Mouse (Mus musculus) heart, postnatal 10 days (tissue): ENCODE measurements at regions not wholly inside any gene's neighbourhood (a gene's known extent, or its start where the extent isn't known, plus 50 kb on each side); places are given as distances from the start of the nearest gene placed in this dataset.

Experiments used
- DNase-seq, 2 experiments: peaks; one replicate each; pipeline ENCODE4 v3.0.0; 2021
- intact Hi-C: fragments of 180-260 bp; cut with DNase I; formaldehyde crosslinking; loops from one replicate; pipeline ENCODE4 v1.15.1; 2025

DNA sequence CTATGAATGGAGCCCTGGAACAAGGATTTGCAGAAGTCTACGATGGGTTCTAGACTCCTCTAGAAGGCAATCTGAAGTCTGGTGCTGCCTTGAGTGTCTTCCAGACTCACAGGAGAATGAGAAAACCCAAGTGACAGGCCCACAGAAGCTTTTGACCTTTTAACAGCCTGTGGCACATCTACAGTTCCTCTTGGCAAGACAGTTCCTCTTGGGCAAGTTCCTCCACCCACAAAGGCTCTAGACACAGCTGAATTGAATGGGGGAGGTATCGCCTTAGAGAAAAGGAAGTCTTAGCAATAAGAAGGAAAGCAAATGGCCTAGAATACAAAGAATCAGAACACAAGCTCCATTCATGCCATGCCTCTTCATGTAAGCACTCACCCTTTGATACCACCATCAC, 1402.3 kb upstream of the Lrrc6 start:
- intact Hi-C loops, result no loop called here
- no peak for DNase-seq

DNA sequence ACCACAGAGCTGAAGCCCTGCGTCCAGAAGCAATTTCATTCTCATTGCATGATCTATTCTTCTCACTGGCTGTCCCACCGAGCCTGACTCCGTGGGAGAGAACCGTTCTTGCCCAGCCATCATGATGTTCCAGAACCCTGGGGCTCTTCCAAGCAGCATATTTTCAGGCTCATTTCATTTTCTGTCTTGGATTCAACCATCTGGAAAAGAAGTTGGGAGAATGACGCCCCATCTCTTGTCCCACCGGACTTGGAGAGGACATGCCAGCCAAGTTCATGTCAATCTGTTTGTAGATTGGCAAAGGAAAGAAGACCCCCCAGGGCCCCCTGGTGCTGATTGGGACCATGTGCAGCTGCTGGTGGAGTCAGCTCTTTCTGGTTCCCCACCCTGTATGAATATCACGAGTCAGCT, 1400.5 kb upstream of the Lrrc6 start:
- DNase-seq, result peak; percentile 70
- intact Hi-C loops, result no loop called here

DNA sequence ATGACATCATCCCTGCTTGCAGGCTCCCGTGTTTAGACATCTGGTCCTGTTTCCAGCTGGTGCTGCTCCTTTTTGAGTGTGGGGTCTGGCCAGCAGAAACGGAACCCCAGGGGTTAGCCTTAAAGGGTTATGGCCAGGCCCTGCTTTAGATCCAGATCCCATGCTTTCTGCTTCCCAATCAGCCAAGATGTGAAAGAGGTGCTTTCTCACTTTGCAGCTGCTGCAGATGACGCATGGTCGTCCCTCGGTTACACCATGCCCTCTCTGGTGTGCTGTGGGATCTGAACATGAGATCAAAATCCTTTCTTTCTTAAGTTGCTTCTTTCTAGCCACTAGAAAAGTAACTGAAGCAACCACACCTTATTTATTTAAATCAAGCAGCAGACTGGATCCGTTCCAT, 1399.1 kb upstream of the Lrrc6 start:
- DNase-seq, result no peak
- intact Hi-C loops, result no loop called here

DNA sequence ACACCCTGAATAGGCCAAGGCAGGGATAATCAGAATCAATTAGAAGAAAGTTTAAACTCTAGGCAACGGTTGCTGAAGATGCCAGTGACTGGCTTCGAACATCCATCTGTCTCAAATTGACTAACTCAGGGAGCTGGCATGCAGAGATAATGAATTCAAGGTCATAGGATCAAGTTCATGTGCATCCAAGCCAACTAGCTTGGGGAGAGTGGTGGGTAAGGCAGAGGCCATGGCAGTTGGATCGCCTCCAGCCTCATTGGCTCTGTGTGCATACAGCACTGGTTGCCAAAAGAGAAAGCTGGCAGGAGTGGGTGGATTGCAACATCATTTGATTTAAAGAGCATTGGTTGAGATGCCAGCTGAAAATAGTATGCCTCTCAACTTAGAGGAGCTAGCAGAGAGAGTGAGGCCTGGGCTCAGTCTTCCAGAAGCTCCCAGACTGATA, 1398.3 kb upstream of the Lrrc6 start:
- peak; percentile 61 to 84 for DNase-seq
- intact Hi-C loops, result no loop called here

DNA sequence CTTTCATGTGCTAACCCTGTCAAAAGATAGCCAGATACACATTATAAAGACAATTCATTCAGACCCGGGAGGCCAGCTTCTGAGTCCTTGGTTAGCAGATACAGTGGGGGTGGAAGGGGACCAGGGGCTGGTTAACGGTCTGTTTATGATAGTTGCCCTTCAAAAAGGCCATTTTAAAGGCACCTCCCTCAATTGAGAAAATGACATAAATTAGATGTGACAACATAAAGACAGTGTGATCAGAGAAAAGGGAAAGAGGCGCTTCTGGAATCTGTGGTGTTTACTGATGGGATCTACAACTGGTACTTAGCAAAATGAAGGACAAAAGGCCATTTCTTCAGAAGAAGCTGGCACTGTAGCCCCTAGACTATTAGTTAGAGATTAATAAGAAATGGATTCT, 1391.4 kb upstream of the Lrrc6 start:
- no peak for DNase-seq

DNA sequence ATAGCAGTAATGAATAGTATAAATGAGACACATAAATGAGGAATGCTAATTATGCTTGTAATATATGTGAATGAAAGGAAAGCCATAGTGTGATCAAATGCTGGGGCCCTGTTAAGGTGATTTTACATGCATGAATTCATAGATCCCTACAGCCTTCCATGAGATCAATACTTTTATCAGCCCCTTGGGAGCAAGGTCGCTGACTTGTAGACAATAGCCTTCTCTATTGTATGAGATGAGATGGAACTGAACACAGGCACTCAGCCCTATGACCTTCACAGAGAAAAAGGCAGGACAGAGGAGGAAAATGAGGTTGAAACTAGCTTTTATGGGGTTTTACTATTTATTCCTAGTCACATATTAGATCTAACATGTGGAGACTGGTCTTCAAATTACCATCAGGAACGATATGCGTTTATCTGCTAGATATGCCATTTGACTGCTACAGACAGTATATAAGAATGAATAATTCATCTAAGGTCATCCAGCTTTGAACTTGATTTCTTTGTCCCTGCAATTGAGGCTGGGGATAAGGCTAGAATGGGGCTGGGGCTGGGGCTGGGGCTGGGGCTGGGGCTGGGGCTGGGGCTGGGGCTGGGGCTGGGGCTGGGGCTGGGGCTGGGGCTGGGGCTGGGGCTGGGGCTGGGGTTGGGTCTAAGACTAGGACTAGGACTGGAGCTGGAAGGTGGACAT, 1390.0 kb upstream of the Lrrc6 start:
- no peak for DNase-seq
- intact Hi-C loops, result no loop called here

More for the DNA sequence above, 1391.4 kb upstream of the Lrrc6 start:
- intact Hi-C loops, result no loop called here

DNA sequence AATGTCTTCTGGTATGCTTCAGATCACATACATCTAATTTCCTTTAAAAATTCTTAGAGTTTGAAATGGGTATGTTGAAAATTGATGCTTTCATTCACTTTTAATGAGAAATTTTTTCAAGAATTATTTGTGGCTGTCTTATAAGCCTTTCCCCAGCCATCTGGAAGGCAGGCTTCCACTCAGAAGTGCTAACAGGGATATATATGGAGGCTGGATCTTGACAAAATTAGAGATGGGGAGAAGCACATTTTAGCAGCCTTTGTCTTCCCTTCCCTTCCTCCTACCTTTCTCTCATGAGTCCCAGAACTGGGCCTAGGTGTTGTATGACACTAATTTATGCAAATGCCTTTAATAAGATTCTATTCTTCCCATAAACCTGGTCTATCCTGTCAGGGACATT, 1387.8 kb upstream of the Lrrc6 start:
- intact Hi-C loops, result loop anchor here (5.0 kb wide), 1 partner anchor 1159 kb away; no protein-coding TSS in a partner anchor
- no peak for DNase-seq

DNA sequence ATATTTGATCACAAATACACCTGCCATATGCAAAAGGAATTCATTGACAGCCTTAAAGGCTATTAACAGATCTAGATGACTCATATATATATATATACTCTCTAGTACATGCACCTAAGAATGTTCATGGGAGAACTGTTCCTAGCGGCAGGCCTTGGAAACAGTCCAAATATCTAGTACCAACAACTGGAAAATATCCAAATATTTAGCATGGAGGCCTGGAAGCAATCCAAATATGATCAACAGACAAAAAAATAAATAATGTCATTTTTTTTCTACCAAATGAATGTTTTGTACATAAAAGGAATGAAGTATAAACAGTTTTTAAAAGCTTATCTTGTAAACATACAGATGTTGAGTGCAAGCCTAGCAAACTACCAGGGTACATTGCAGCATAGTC, 1354.6 kb upstream of the Lrrc6 start:
- no peak for DNase-seq
- intact Hi-C loops, result no loop called here

DNA sequence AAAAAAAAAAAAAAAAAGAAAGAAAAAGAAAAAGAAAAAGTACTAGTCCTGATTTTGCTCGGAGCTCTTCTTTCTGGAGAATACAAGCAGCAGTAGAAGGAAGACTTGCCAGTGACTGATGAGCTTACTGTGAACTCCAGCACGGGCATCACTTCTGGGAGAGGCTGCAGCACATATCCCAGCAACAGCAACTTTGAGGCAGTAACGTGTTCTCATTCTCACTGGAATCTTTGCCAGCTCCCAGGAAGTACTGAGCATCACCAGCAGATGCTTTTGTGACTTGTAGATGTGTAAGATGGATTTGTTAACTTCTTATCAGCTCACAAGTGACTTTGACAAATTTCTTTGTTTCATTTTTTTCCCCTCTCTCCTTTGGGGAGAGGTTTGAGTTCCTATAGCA, 1349.4 kb upstream of the Lrrc6 start:
- intact Hi-C loops, result no loop called here
- no peak for DNase-seq

DNA sequence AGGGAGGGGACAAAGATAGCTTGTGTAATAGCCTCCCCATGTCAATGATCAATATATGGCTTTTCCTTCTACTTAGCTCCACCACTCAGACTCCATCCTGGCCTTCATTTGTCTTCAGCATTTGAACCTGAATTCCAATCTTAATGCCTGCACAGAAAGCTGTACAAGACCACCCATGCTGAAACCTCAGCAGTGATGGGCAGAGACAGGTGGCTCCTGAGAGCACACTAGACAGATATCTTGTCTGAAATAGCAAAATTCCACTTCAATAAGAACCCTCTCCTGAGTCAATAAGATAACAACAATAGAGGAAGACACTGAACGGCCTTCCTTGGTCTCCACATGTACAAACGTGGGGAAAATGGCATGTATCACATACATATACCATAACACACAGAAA, 1345.0 kb upstream of the Lrrc6 start:
- intact Hi-C loops, result no loop called here
- DNase-seq, result no peak

DNA sequence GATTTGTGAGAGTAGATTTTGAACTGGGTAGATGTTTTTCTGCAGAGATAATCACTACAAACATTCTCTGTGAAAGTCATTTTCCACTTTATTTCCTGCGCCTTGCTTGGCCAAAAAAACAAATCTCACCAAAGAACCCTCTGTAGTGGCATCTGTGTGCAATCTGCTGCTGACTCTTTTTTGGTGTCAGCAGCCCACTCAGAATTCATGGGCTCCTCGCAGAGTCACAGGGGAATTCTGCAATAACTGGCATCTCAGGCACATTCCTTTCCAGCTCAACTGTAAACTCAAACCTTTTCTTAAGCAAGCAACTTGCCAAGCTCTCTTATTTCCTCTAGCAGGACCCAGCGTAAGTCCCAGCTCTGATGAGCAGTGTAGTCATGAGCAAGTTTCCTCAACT, 1340.0 kb upstream of the Lrrc6 start:
- intact Hi-C loops, result no loop called here

DNA sequence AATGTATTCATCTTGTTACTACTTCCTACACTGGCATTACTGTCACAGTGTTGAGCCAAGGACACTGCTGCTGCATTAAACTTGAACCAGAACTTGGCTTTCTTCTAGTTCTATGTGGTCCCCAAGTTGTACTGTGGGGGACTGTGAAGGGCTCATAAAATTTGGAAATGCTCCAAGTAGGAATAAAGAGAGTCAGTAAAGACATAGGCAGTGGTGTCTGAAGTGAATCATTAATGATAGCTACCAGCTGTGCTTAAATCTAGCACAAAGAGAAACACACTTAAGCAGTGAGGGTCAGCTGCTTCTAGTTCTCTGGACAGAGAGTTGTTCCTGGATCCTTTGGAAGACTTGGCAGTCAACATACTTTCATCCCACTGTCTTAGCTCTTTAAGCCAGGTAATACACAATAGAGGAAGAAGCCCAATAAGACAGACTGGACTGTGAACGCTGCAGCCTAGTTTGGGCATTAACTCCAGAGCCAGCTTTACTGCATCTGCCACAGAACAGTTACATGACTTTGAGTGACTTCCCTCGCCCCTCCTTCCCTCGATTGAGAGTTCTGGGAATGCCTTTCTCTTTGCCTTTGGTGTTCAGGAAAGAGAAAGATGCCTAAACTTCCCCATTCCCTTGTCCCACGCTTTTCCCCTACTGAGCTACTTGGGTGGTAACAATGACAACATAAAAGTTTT, 1325.2 kb upstream of the Lrrc6 start:
- intact Hi-C loops, result no loop called here

More for the DNA sequence above, 1340.0 kb upstream of the Lrrc6 start:
- no peak for DNase-seq

DNA sequence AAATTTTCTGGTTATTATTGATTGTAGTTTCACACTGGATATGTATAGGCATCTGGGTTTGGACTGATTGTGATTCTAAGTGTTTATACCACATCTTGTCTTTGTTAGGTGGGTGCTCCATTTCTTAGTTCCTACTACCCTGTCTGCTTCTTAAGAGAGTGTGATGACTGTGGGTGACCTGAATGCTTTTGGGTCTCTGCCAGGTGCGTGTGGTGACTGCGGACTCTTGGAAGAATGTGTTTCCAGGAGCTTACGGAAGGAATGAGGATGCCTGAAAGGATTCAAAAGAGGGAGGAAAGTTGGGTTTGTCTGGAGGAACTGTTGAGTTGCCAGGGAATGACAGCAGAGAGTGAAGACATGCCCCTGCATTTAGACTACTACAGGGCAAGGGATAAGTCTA, 1322.5 kb upstream of the Lrrc6 start:
- DNase-seq, result no peak
- intact Hi-C loops, result no loop called here

More for the DNA sequence above, 1325.2 kb upstream of the Lrrc6 start:
- no peak for DNase-seq

DNA sequence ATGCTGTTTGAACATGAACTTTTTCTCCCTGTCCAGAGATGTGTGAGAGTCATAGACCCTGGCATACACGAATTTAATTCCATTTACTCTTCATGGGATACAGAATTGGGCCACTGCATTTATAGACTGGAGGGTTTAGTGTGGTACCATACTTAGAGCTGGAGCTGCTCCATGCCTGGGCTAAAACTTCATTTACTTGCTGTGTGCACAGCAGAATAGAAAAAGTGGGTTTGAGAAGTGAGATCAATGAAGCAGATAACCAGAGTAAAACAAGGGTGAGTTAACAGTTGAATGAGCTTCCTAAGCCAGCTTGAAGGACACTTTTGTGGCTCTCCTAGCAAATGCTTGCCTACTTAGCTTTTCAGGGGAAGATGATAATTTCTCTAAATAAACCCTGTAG, 1299.2 kb upstream of the Lrrc6 start:
- no peak for DNase-seq
- intact Hi-C loops, result no loop called here

DNA sequence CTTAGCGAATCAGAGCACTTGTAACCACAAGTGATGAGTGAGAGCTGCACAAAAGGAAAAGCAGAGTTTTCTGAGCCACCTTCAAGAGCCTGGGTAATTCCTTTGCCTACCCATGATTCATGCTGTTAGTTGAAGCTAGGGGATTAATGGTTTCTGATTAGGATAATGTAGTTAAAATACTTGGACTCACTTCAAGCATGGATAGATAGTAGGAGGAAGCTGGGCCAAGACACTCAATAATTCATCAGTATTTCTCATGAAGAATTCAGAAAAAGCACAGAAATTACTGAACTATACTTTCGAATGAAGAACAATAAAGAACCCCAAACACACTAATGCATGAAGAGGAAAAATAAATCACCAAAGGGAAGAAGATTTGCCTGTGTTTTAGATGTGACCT, 1294.9 kb upstream of the Lrrc6 start:
- no peak for DNase-seq
- intact Hi-C loops, result no loop called here

DNA sequence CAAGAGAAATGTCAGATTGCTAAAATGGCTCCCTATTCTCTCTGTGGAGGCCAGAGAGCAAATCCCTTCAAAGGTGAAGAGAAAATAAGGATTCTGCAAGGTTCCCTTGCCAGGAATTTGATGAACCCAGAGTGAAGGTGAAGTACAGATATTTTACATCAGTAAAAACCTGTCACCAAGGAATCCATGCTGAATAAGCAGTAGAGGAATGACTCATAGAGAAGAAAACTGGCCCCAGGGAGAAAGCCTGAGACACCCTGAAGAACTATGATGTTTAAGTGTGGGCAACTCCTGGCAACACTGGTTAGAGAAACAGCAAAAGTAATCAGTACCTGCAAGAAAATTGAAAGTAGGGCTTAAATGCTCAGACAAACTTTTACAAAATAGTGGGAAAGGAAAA, 1292.1 kb upstream of the Lrrc6 start:
- no peak for DNase-seq
- intact Hi-C loops, result no loop called here

DNA sequence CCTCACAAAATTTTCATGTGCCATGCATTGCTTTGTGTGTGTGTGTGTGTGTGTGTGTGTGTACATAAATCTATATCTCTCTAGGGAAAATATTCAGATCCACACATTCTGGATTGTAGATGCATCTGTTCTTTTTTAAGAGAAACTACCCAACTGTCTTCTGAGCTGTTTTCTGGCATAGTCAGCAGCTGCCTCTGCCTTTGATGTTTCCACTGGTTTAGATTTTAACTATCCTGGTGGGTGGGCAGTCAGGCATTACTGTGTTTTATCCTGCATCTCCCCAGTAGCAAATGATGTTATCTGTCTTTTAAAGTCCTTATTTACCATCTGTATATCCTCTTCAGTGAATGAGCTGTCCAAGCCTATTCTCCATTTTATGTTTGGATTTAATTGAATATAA, 1287.9 kb upstream of the Lrrc6 start:
- no peak for DNase-seq
- intact Hi-C loops, result no loop called here

DNA sequence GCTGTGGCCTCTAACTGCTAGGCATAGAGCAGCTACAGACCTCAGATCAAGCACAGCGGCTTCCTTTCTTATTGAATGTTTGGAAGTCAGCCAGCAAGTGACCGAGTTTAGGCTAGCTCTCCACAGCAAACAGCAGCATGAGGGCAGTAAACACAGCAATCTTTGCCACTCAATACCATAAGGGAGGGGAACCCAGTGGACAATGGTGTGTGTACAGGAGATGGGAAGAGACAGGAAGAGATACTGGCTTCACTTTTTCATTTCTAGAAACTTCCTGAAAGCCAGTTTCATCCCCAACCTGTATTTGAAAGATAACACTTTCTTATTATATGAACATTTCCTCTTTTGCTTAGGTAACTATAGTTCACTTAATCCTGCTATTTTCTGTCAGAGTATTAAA, 1284.9 kb upstream of the Lrrc6 start:
- peak; percentile 3 to 10 for DNase-seq
- intact Hi-C loops, result no loop called here

DNA sequence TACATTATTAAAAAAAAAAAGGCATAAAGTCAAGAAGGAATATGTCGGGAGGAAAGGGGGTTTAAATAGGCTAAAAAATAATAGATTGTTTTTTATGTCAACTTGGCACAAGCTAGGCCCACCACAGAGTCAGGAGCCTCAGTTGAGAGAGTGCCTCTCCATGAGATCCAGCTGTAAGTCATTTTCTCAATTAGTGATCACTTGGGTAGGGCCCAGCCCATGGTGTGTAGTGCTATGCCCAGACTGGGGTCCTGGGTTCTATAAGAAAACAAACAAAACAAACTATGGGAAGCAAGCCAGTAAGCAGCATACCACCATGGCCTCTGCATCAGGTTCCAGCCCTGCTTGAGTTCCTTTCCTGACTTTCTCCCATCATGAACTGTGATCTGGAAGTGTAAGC, 1283.0 kb upstream of the Lrrc6 start:
- DNase-seq, result no peak
- intact Hi-C loops, result no loop called here

DNA sequence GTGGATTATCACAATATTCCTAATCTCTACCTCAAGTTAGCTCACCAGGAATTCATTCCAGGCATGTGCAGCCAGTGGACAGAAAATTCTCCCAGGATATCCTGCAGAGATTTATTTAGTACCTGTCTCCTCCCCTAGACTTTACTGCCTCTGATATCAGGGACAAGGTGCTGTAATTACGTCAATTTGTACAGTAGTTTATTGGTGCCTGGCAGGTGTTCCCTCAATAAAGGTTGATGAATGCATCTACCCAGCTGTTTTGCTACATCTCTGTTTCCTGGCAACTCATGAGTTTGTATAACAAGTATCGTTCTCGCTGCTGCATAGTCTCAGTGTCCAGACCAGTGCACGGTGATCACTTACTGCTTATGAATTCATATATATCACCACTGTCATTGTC, 1281.8 kb upstream of the Lrrc6 start:
- intact Hi-C loops, result no loop called here
- no peak for DNase-seq

DNA sequence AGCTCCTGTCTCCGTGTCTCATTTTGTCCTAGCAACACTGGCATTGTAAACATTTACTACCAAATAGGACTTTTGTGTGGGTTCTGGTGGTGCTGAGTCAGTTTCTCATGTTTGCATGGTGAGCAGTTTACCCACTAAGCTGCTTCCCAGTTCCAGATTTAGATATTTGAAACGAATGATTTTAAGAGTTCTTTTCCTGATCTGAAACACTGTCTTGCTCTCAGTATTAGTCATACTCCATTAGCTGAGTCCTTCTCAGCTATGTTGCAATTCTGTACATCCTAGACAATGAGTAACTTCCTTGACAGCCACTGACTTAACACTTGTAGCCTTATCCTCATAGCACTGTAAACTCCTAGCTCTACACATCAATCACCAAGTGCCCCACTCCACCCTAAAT, 1280.1 kb upstream of the Lrrc6 start:
- no peak for DNase-seq
- intact Hi-C loops, result no loop called here

DNA sequence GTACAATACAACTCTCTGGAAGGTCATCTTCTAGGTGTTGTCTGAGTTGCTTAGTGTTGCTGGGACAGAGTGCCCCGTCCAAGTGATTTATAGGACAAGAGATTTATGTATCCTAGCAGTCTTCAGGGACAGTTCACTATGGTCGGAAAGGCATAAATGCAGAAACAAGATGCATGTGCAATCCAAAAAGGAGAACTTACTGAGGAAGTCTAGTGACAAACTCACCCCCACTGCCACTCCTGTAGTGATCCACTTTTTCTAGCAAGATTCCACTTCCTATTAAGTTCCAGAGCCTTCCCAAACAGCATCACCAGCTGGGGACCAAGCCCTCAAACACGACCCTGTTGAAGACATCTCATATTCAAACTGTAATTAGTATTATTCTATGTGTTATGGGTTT, 1266.9 kb upstream of the Lrrc6 start:
- intact Hi-C loops, result no loop called here
- no peak for DNase-seq

DNA sequence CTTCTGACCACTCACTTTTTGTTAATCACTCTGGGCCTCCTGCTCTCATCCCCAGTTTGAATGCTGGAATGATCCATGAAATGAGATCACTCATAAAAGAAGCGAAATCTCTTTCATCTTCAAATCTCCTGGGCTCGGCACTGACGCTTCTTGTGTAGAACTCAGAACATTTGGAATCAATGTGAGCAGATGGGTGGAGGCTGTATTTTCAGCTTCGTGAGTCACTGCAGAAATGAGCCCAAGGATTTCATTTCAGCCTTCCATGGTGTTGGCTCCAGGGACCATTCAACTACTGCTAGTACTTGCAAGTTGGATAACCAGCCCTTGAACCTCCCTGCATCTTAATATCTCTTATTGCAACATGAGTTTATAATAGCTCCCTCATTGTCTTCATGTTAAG, 1258.5 kb upstream of the Lrrc6 start:
- peak; percentile 7 to 21 for DNase-seq
- intact Hi-C loops, result no loop called here
